Mouse (Mus musculus) midbrain, embryonic 10.5 days (tissue): ENCODE measurements at regions not wholly inside any gene's neighbourhood (a gene's known extent, or its start where the extent isn't known, plus 50 kb on each side); places are given as distances from the start of the nearest gene placed in this dataset.

Source experiments
- DNase-seq: peaks from one replicate; pipeline ENCODE4 v3.0.0-alpha.2; 2017; ENCODE audit warnings: low spot score
- H3K27ac ChIP-seq: fragments of 300-500 bp; sonication (generic); replicated peaks from 2 replicates; pipeline ENCODE4 v1.5.1; 2016; ENCODE audit warnings: mild to moderate bottlenecking
- H3K27me3 ChIP-seq: fragments of 300-500 bp; sonication (generic); 2 replicates; pipeline ENCODE4 v1.6.1; 2016; ENCODE audit warnings: low read depth, mild to moderate bottlenecking; ENCODE audit not compliant: poor library complexity, severe bottlenecking
- H3K36me3 ChIP-seq: fragments of 300-500 bp; sonication (generic); 2 replicates; pipeline ENCODE4 v1.6.1; 2016; ENCODE audit warnings: mild to moderate bottlenecking, moderate library complexity
- H3K4me1 ChIP-seq: fragments of 300-500 bp; sonication (generic); 2 replicates; pipeline ENCODE4 v1.6.1; 2016
- H3K4me3 ChIP-seq: fragments of 300-500 bp; sonication (generic); 2 replicates; pipeline ENCODE4 v1.5.1; 2016; ENCODE audit warnings: mild to moderate bottlenecking, moderate library complexity
- H3K9me3 ChIP-seq: fragments of 300-500 bp; sonication (generic); replicated peaks from 2 replicates; pipeline ENCODE4 v1.6.1; 2016; ENCODE audit warnings: mild to moderate bottlenecking
- WGBS: fragments of 180-500 bp; shearing (Covaris S2); methylation state at CpG from one replicate; pipeline ENCODE4 v1.1.7; 2016; 5-methylcytosine and 5-hydroxymethylcytosine counted together

DNA sequence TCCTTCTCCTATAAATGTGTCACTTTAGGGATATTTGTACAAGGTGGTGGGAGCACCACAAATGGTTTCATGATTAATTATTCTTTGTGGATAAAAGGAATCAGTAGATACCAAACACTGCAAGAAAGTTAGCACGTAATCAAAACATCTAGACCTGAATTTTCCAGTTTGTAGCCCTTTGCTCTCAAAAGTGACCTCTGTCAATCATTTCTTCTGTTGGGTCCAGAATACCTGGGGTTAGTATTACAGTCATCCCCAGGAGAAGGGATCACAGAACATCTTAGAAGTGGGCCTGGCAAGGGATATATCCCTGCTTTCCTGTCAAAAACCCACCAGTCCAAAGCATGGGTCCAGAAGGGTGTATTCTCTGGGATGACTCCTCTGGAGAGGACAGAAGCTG lies 122.1 kb upstream of the Zmiz1 start:
- Histone ChIP-seq H3K27me3 (no peaks in the 10 kb centered on the region; the same call in 1 of the 2 replicates), H3K36me3 (no peaks in the 10 kb centered on the region), H3K27ac (no peak overlapping the region), H3K9me3 (peaks cover 8% of the 10 kb centered on the region), H3K4me1 (peaks cover 38% of the 10 kb centered on the region), H3K4me3 (no peak overlapping the region)
- no peak for DNase-seq
- 86% methylated on average over 1 of the region's 1 CpGs for WGBS

DNA sequence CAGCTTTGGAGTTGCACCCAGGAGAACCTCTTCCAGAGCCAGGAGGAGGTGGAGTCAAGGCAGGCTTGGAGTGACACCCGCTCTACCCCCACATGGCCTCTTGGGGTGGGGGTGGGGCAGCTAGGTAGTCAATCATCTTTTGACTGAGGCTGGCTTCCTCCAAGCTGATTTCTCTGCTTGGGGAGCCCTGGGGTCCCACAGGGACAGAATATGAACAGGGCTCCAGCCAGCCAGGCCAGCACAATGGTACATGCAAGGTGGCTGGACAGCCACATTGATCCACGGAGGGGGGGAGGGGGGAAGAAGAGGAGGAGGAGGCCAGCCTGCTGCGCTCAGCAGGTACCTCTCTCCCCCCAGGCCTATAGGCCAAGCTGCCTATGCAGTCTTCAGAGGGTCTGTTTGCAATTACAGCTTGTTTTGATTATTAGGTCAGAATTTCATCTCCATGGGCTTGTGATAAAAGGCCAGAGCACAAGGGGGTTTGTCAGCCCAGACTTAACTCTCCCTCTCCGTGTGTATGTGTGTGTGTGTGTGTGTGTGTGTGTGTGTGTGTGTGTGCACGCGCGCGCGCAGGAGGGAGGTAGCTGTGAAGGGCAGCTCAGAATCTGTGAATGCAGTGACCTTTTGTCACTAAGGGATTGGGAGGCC lies 120.5 kb upstream of the Zmiz1 start:
- WGBS = 42% methylated on average over 9 of the region's 9 CpGs
- peak; percentile 41 for DNase-seq
- no peaks in the 10 kb centered on the region for H3K36me3 ChIP-seq
- H3K4me1 ChIP-seq = peaks cover 45% of the 10 kb centered on the region
- peak overlapping the region; percentile 79 for H3K27ac ChIP-seq
- H3K9me3 ChIP-seq = peaks cover 8% of the 10 kb centered on the region
- no peaks in the 10 kb centered on the region; the same call in 1 of the 2 replicates for H3K27me3 ChIP-seq
- H3K4me3 ChIP-seq = no peak overlapping the region

DNA sequence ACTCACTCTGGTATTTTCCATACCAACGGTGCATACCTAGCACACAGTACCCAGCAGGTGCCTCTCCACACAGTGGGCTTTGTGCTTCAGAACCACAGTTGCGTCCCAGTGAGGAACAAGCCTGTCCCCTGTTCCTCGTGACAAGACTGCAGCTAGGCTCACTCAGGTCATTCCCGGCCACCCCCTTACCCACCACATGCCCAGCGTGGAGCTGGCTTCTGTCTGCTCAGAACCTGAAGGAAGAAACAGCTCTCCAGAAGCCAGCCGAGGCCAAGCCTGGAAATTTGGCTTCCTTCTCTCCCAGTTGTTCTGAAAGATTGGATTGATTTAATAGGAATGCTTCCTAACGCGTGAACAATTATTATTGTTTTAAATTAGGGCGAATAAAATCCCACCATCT lies 118.1 kb upstream of the Zmiz1 start:
- 86% methylated on average over 9 of the region's 9 CpGs for WGBS
- Histone ChIP-seq H3K27ac (peak overlapping the region; percentile 69), H3K4me1 (peaks cover 51% of the 10 kb centered on the region)

DNA sequence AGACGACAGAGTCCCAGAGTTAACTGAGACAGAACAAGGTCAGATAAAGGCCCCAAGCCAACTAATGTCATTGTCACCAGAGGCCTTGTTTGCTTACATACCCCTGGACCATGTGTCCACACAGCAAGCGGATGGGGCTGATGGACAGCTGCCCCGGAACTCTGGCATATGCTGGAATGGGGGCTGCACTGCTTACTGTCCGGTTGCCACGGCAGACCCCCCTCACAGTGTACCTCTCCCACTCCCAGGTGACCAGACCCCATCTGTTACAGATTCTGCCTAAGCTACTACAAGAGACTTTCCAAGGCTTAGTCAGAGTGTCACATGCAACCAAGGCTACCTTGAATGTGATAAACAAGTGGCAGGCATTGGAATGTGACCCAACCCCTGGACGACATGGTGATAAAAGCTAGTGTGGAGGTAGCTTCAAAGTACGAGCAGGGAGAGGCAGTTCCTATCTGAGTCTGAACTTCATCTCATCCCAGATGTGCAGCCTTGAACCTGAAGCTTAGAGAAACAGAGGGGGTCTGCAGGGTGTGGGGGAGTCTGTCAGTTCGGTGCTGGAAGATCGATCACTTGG lies 117.0 kb upstream of the Zmiz1 start:
- Histone ChIP-seq H3K27me3 (no peaks in the 10 kb centered on the region; the same call in 1 of the 2 replicates), H3K36me3 (no peaks in the 10 kb centered on the region), H3K9me3 (no peaks in the 10 kb centered on the region), H3K27ac (peak overlapping the region; percentile 60), H3K4me1 (peaks cover 51% of the 10 kb centered on the region), H3K4me3 (no peak overlapping the region)
- no peak for DNase-seq
- WGBS = 74% methylated on average over 9 of the region's 9 CpGs

More for the DNA sequence above, 118.1 kb upstream of the Zmiz1 start:
- H3K9me3 ChIP-seq = 0 out of 2 replicates have a peak, but pooled peaks cover 1% of the 10 kb centered on the region
- H3K36me3 ChIP-seq = no peaks in the 10 kb centered on the region
- H3K4me3 ChIP-seq = no peak overlapping the region
- H3K27me3 ChIP-seq = no peaks in the 10 kb centered on the region; the same call in 1 of the 2 replicates
- no peak for DNase-seq

DNA sequence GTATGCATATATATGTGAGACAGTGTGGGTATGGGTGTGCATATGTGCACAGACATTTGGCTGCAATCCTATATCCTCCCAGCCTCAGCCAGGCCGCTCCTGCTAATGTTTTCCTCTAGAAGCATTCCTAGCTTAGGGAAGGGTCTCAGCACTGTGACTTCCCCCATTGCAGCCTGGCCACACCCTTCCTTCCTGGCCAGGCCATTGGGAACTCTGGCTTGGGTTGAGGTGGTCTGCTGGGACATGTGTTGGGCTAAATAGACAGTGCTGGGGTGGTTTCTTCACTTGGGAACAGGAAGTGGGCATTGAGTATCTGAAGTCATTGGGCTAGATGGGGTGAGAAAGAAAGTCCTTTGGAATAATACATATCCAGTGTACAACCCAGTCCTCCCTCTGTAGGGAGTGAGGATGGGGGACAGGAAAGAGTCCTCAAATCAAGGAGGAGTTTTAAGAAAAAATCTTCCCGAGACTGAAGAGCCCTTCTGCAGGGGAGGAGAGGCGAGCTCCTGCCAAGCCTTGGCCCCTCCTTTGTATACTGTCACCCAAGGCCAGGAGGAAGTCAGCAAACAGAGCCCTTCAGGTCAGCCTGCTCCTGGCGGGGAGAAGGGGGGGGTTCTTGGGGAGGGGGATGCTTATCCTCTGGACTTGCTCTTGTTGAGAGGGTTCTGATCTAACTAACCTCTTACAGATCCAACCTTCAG lies 116.0 kb upstream of the Zmiz1 start:
- Histone ChIP-seq H3K4me3 (no peak overlapping the region), H3K27ac (peak overlapping the region; percentile 34; the same call in 1 of the 2 replicates), H3K4me1 (peaks cover 46% of the 10 kb centered on the region), H3K36me3 (no peaks in the 10 kb centered on the region), H3K27me3 (no peaks in the 10 kb centered on the region; the same call in 1 of the 2 replicates), H3K9me3 (no peaks in the 10 kb centered on the region)
- WGBS = 50% methylated on average over 4 of the region's 4 CpGs
- DNase-seq = no peak

DNA sequence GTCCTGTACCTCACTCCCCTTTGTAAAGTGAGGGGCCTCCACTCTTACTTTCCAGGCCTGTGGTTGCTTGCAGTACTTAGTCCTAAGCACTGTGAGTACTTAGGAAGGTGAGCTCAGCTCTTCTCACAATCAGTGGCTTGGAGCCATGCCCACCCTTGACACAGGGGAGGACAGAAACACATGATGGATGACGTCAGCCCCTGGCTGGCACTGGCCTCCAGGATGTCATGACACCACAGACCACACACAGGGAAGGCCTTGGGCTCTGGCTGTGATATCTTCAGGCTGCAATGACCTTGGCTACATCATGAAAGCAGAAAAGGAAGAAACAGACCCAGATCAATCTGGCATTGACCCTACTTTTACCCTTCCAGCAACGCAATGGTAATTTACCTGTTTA lies 113.0 kb upstream of the Zmiz1 start:
- no peak for DNase-seq
- 66% methylated on average over 2 of the region's 2 CpGs for WGBS

DNA sequence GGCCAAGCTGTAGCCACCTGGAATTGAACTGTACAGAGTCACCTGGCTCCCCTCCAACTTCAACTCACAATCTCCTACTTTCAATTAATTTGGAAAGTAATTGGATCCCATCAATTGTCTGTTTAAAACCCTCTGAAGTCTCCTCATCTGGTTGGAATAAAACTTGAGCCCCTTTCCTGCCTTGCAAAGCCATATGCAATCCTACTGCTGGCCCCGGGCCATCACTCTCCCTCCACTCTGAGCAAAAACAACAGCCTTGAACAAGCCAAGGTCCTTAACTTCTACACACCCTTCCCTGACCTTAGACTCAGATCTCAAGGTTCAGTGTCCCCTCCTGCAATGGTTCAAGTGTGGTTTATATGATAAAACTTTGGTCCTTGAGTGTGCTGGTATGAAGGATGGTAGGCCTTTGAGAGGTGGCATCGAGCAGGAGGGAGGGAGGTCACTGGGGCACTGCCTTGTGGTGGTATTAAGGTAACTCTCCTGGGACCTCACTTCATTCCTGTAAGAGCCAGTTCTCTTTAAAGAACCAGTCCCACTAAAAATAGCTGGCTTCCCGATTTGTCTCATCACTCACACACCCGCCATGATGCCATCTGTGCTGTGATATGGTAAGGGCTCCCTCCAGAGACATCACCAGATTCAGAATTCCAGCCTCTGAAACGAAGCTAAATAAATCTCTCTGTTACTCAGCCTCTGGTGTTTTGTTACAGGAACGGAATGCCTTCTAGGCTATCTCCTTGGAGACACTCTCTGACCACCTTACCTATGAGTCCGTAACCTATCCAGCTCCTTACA lies 112.0 kb upstream of the Zmiz1 start:
- no peak overlapping the region for H3K27ac ChIP-seq
- no peak for DNase-seq
- no peaks in the 10 kb centered on the region for H3K27me3 ChIP-seq
- H3K4me3 ChIP-seq = no peak overlapping the region
- no peaks in the 10 kb centered on the region for H3K9me3 ChIP-seq
- WGBS = 79% methylated on average over 7 of the region's 7 CpGs
- H3K4me1 ChIP-seq = peaks cover 11% of the 10 kb centered on the region
- no peaks in the 10 kb centered on the region for H3K36me3 ChIP-seq

More for the DNA sequence above, 113.0 kb upstream of the Zmiz1 start:
- H3K27me3 ChIP-seq = no peaks in the 10 kb centered on the region
- no peaks in the 10 kb centered on the region for H3K9me3 ChIP-seq
- H3K4me3 ChIP-seq = no peak overlapping the region
- H3K4me1 ChIP-seq = peaks cover 21% of the 10 kb centered on the region
- H3K27ac ChIP-seq = no peak overlapping the region
- H3K36me3 ChIP-seq = no peaks in the 10 kb centered on the region

DNA sequence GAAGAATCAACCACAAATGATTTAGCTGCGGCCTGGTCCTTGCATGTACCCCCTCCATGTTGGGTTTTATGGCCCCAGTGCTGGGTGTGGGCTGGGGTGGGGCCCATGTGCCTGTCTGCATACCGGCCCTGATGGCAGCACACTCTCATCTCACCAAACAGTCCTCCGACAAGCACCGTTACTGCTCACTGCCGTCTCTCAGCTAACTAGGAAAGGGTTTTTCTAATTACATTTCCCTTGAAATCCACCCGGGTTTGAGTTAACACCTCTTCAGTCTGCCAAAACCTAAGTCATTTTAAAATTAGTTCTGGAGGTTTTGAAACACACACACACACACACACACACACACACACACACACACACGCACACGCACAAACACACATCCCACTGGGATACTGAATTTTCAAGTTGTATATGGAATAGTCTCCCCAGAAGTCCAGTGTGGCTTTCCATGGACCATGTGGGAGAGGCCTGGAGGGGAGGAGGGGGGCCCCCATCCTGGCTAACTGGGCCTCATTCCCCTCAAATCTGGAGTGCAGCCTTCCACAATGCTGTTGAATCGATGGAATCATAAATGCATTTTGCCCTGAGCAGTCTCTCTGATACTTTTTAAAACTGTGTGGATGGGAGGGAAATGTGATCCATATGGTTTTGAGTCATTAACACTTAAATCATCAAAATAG lies 108.6 kb upstream of the Zmiz1 start:
- H3K27me3 ChIP-seq = no peaks in the 10 kb centered on the region
- DNase-seq = no peak
- peaks cover 14% of the 10 kb centered on the region for H3K4me1 ChIP-seq
- H3K36me3 ChIP-seq = no peaks in the 10 kb centered on the region
- WGBS = 83% methylated on average over 9 of the region's 9 CpGs
- H3K4me3 ChIP-seq = no peak overlapping the region
- no peak overlapping the region for H3K27ac ChIP-seq
- H3K9me3 ChIP-seq = no peaks in the 10 kb centered on the region

DNA sequence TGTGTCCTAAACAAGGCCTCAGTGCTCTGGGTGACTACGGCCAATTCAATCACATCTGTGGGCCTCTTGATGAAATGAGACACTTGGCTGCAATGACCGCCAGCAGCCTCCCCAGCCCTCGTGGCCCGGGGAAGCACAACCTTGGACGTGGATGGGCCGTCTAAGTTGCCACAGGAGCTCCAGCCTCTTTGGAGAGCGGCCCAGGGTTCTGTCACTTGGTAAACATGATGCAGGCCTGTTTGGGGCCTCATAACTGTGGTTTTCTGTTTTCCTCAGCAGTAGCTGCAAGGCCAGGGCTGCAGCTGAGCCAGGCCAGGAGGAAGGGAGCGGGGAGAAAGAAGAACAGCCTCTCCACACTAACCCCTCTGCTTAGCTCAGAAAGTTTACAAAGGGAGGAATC lies 105.2 kb upstream of the Zmiz1 start:
- Histone ChIP-seq H3K9me3 (no peaks in the 10 kb centered on the region), H3K4me1 (peaks cover 14% of the 10 kb centered on the region), H3K36me3 (no peaks in the 10 kb centered on the region), H3K4me3 (no peak overlapping the region), H3K27me3 (no peaks in the 10 kb centered on the region), H3K27ac (peak overlapping the region; percentile 42; the same call in 1 of the 2 replicates)
- DNase-seq = no peak
- WGBS = 88% methylated on average over 8 of the region's 8 CpGs

DNA sequence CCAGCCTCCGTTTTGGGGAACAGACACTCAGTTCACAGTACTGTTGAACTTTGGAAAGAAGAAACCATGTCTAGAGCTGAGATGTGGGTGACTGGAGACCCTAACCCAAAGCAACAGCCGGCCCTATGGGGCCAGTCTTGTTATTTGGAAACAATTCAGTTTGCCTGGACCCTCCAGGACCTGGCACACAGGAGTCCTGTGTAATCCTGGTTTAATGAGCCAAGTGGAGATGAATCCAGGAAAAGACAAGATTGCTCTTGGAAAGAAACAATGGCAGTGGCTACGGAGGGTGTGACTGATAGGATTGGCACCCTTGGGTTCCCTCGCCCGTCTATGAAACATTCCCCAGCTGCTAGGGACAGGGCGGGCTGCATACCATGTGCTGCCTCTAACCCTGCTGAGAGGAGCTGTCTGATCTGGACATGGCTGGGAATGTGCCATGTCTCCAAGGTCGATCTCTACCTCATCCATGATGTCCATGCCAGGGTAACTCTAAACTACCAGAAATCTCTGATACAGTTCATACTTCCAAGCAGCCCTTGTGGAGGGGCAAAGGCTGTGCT lies 104.6 kb upstream of the Zmiz1 start:
- Histone ChIP-seq H3K4me3 (no peak overlapping the region), H3K27me3 (no peaks in the 10 kb centered on the region), H3K36me3 (no peaks in the 10 kb centered on the region), H3K4me1 (peaks cover 14% of the 10 kb centered on the region), H3K27ac (peak overlapping the region; percentile 42), H3K9me3 (no peaks in the 10 kb centered on the region)
- DNase-seq = no peak
- WGBS = 81% methylated on average over 7 of the region's 7 CpGs

DNA sequence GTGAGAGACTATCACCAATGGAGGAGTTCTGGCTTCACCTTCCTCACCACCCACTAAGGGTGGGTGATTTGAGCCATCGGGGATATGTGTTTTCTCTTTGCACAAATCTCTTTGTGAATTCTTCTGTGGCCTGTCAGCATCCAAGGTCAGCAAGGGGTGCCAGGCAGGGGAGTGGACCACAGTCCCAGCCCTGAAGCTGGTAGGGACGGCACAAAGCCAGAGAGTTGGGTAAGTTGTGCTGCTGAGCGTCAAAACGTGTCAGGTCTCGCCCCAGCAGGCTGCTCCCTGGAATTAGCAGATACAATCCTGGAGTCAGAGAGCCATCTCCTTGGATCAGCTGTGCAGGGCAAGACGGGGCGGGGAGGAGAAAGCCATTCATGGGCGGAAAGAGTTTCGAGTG lies 101.2 kb upstream of the Zmiz1 start:
- no peak overlapping the region for H3K27ac ChIP-seq
- no peaks in the 10 kb centered on the region for H3K36me3 ChIP-seq
- no peak overlapping the region for H3K4me3 ChIP-seq

DNA sequence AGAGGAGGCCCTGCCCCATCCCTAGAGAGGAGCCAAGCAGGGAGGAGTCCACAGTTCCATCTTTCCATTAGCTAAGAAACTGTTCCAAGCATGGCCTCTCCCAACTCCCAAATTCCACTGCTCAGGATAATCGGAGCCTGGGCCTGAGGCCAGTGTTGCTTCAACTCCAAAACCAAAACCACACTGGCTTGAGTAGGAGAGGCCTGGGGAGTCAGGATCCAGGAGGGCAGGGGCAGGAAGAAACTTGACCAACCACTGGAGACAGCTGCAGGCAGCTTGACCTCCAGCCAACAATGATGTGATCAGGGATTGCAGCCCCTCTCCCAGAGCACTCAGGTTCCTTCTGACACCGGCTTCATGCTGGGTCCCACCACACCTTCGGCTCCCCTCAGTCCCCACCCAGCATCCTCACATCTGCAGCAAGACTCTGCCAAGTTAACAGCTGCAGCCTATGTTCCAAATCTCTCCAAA lies 99.1 kb upstream of the Zmiz1 start:
- Histone ChIP-seq H3K27me3 (no peaks in the 10 kb centered on the region), H3K27ac (no peak overlapping the region), H3K4me1 (peaks cover 6% of the 10 kb centered on the region), H3K36me3 (no peaks in the 10 kb centered on the region), H3K9me3 (no peaks in the 10 kb centered on the region), H3K4me3 (no peak overlapping the region)
- DNase-seq = no peak
- WGBS = 90% methylated on average over 3 of the region's 3 CpGs

More for the DNA sequence above, 101.2 kb upstream of the Zmiz1 start:
- DNase-seq = no peak
- Histone ChIP-seq H3K4me1 (peaks cover 15% of the 10 kb centered on the region), H3K9me3 (no peaks in the 10 kb centered on the region), H3K27me3 (no peaks in the 10 kb centered on the region)
- 84% methylated on average over 9 of the region's 9 CpGs for WGBS
